12 mouse cellular contexts compared by ENCODE assay signal in the genomic region with DNA sequence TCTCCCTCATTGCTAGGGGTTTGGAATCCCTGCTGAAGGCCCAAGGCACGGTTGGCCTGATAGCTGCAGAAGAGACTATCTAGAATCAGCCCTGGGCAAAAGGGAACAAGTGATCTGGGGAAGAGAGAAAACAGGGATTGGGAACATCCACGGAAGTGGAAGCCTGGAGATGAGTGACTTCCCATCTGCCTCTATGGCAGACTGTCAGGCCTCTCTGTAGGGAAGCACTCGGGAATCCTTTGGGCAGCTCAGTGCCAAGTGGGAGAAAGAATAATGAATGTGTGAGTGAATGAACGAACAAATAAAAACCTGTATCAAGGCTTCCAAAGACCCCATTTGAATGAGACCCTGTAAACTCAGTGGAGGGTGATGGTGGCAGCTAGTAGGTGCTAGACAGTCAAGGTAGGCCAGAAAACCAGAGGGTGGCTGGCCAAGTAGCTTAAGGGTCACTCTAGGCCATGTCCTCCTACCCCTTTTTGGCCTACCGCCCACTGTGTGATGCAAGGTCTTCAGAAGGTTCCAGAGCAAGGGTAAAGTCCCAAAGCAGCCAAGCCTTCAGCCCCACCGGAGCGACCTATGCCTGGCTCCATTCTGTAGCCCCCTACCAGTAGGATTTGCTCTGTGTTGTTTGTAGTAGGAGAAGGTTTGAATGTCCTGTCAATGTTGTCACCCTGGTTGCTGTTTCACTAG. TPM values are rescaled to one million over a fixed set of nuclear protein-coding genes. Genes with fewer than 3 reads are reported as not detected.
DNase-seq lines count a peak whose midpoint lies in the region; ATAC-seq and TF ChIP-seq lines count a peak whose summit lies in the region.
"Had no signal": no experiment of that assay in that cellular context is flagged by ENCODE, and none has a peak within 500 bp of the region (broad histone marks: within the 10 kb centered on the region; RNA-seq: fewer than 3 reads in every experiment).

No protein-coding gene starts in this region.

- 43% methylated on average over 7 of the region's 7 CpGs for WGBS in cerebellum, adult 2 months
- WGBS in liver, postnatal 0 days (ENCODE audit: insufficient replicate concordance): 69% methylated on average over 7 of the region's 7 CpGs
- 76% methylated on average over 7 of the region's 7 CpGs for WGBS in hindbrain, embryonic 13.5 days

- ATAC-seq in cerebellum, adult (ENCODE audit: insufficient number of reproducible peaks, low FRiP score, low TSS enrichment): no peak
- peak; percentile 41 for ATAC-seq in liver, postnatal 0 days
- no peak for ATAC-seq in hindbrain, embryonic 13.5 days (ENCODE audit: low FRiP score)
- ATAC-seq: intestine, postnatal 0 days had no signal

- no peak overlapping the region for H3K4me2 ChIP-seq in liver, postnatal 0 days (ENCODE audit: low read depth, low read length)
- no peak overlapping the region for H3K4me2 ChIP-seq in hindbrain, embryonic 13.5 days
- H3K4me2 ChIP-seq: limb, embryonic 15.5 days had no signal

- no peaks in the 10 kb centered on the region for H3K4me1 ChIP-seq in cerebellum, adult 2 months (ENCODE audit: control insufficient read depth, insufficient read depth, low read length)
- H3K4me1 ChIP-seq in liver, postnatal 0 days (ENCODE audit: insufficient read depth): no peaks in the 10 kb centered on the region
- no peaks in the 10 kb centered on the region for H3K4me1 ChIP-seq in hindbrain, embryonic 13.5 days (replicated peaks)
- H3K4me1 ChIP-seq: limb, embryonic 15.5 days had no signal

- H3K36me3 ChIP-seq in liver, postnatal 0 days (replicated peaks; ENCODE audit: insufficient read depth, low read length): no peaks in the 10 kb centered on the region
- no peaks in the 10 kb centered on the region for H3K36me3 ChIP-seq in hindbrain, embryonic 13.5 days
- H3K36me3 ChIP-seq: limb, embryonic 15.5 days had no signal

- no peaks in the 10 kb centered on the region for H3K9me3 ChIP-seq in liver, postnatal 0 days (ENCODE audit: low read length)
- no peaks in the 10 kb centered on the region for H3K9me3 ChIP-seq in hindbrain, embryonic 13.5 days
- H3K9me3 ChIP-seq: limb, embryonic 15.5 days had no signal

- no peak for TF ChIP-seq CTCF in cerebellum, adult 2 months (IDR thresholded peaks at IDR 0.05; ENCODE audit: borderline replicate concordance, insufficient read depth, low read depth, low read length)
- TF ChIP-seq CTCF in liver, postnatal 0 days (IDR thresholded peaks at IDR 0.05; ENCODE audit: low read depth): no peak

- no peak for TF ChIP-seq EP300 in liver, postnatal 0 days (IDR thresholded peaks at IDR 0.05; ENCODE audit: low read depth)

- TF ChIP-seq POLR2A in cerebellum, adult 2 months (IDR thresholded peaks at IDR 0.05; ENCODE audit: borderline replicate concordance, insufficient read depth, low read length): no peak

- no peak overlapping the region for H3K9ac ChIP-seq in liver, postnatal 0 days (replicated peaks)
- no peak overlapping the region for H3K9ac ChIP-seq in hindbrain, embryonic 13.5 days
- H3K9ac ChIP-seq: limb, embryonic 15.5 days had no signal

- H3K27ac ChIP-seq in cerebellum, adult 2 months (ENCODE audit: insufficient read depth, low read length): no peak overlapping the region
- H3K27ac ChIP-seq in liver, postnatal 0 days (ENCODE audit: low read depth): no peak overlapping the region
- H3K27ac ChIP-seq in hindbrain, embryonic 13.5 days: no peak overlapping the region
- H3K27ac ChIP-seq: limb, embryonic 15.5 days had no signal

- DNase-seq in cerebellum, adult 2 months: peak; percentile 15 to 30
- peak; percentile 41 for DNase-seq in testis, postnatal 10 days (ENCODE audit: low spot score)
- no peak for DNase-seq in testis, postnatal 14 days (ENCODE audit: low spot score)
- DNase-seq in liver, postnatal 0 days: peak; percentile 34
- DNase-seq in layer of hippocampus, adult 9-10 months (ENCODE audit: low spot score): no peak
- DNase-seq in spleen, adult 12 weeks (ENCODE audit: low spot score): no peak
- DNase-seq: thymus, adult 2 months had no signal

- no peak overlapping the region for H3K4me3 ChIP-seq in cerebellum, adult 2 months (replicated peaks; ENCODE audit: insufficient read depth, low read depth, low read length)
- no peak overlapping the region for H3K4me3 ChIP-seq in liver, postnatal 0 days (ENCODE audit: low read depth, low read length)
- H3K4me3 ChIP-seq in hindbrain, embryonic 13.5 days: no peak overlapping the region
- H3K4me3 ChIP-seq: limb, embryonic 15.5 days; myocyte had no signal

- H3K27me3 ChIP-seq in cerebellum, adult 2 months (ENCODE audit: control insufficient read depth, insufficient read depth, low read length): no peaks in the 10 kb centered on the region
- H3K27me3 ChIP-seq in liver, postnatal 0 days (ENCODE audit: insufficient read depth, low read length): no peaks in the 10 kb centered on the region
- H3K27me3 ChIP-seq in hindbrain, embryonic 13.5 days: no peaks in the 10 kb centered on the region
- H3K27me3 ChIP-seq: limb, embryonic 15.5 days had no signal

RNA-seq across cellular contexts. Expression of a gene that starts 14.8 kb away (rescaled TPM):
- 25.0 and 29.4 TPM in 2 replicates for polyA plus RNA-seq in cerebellum, adult 2 months (2012; rRNA removed)
- 80.3 and 91.7 TPM in 2 replicates for polyA plus RNA-seq in liver, postnatal 0 days (2015; fragmentation: Nextera tagmentation; extraction: Ambion mirVana)
- polyA plus RNA-seq in hindbrain, embryonic 13.5 days (2015; fragmentation: Nextera tagmentation; extraction: Ambion mirVana): 588 and 609 TPM in 2 replicates

RNA-seq across cellular contexts. Expression of a gene that starts 48.3 kb away (rescaled TPM):
- 66.6 and 74.4 TPM in 2 replicates for polyA plus RNA-seq in cerebellum, adult 2 months (2012; rRNA removed)
- polyA plus RNA-seq in liver, postnatal 0 days (2015; fragmentation: Nextera tagmentation; extraction: Ambion mirVana): 5.7 and 6.2 TPM in 2 replicates
- 64.1 and 67.0 TPM in 2 replicates for polyA plus RNA-seq in hindbrain, embryonic 13.5 days (2015; fragmentation: Nextera tagmentation; extraction: Ambion mirVana)

Comparison
In these comparisons a context has a peak if more than half of its experiments do, and no peak if none do; other contexts are left out.
1. DNase-seq: peak in cerebellum, adult 2 months (2 of 2), testis, postnatal 10 days (single experiment) and liver, postnatal 0 days (single experiment); none in testis, postnatal 14 days (single experiment), layer of hippocampus, adult 9-10 months (single experiment) and spleen, adult 12 weeks (single experiment).